Mouse (Mus musculus): Measurements from ENCODE around the gene Oosp3. TPM values are rescaled to one million over a fixed set of nuclear protein-coding genes. Genes with fewer than 3 reads are reported as not detected.

The Oosp3 gene
- total and polyA plus RNA-seq, 2 experiments from 2014 or later, result not detected

- Histone ChIP-seq H3K27ac (ENCODE audit: low read depth, low read length) (no peak overlapping the region), H3K9ac (no peak overlapping the region), H3K36me3 (ENCODE audit: insufficient read depth) (no peaks in the 10 kb centered on the region), H3K4me3 (ENCODE audit: low read depth, low read length) (no peak overlapping the region), H3K4me2 (ENCODE audit: low read depth) (no peak overlapping the region), H3K4me1 (ENCODE audit: insufficient read depth) (no peaks in the 10 kb centered on the region), H3K27me3 (ENCODE audit: insufficient read depth, low read length) (no peaks in the 10 kb centered on the region), H3K9me3 (ENCODE audit: low read length) (no peaks in the 10 kb centered on the region)
- WGBS, result 95% methylated on average over 6 of the region's 6 CpGs
- DNase-seq, result no peak
- TF ChIP-seq CTCF (IDR thresholded peaks at IDR 0.05; ENCODE audit: low read depth), result no peak
- ATAC-seq, result no peak
Measured at GRCm38 (mm10) chr19:11698342-11698741, 1.5 kb downstream of the Oosp3 start.

DNA sequence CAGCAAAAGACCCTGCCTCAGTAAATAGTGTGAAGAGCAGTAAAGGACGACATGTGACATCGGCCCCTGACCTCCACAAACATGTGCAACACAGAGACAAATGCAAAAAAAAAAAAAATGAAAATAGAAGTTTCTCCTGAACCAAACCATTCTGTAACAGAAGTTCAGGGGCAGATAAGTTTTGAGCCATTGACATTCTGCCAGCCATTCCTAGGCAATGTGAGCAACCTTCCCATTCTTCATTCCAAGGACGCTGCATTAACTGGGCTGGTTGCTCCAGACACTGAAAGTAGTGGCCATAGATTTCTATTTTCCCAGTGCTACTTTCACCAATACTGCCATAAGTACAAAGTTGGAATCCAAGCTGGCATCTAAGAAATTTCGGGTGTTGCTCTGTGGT is 15.6 kb downstream of the Oosp3 start:
- ATAC-seq, result no peak
- 90% methylated on average over 4 of the region's 4 CpGs for WGBS
- Histone ChIP-seq H3K4me1 (ENCODE audit: insufficient read depth) (no peaks in the 10 kb centered on the region), H3K4me2 (ENCODE audit: low read depth) (no peak overlapping the region), H3K36me3 (ENCODE audit: insufficient read depth) (no peaks in the 10 kb centered on the region), H3K27me3 (ENCODE audit: insufficient read depth, low read length) (no peaks in the 10 kb centered on the region), H3K4me3 (ENCODE audit: low read depth, low read length) (no peak overlapping the region), H3K27ac (ENCODE audit: low read depth, low read length) (no peak overlapping the region), H3K9me3 (ENCODE audit: low read length) (no peaks in the 10 kb centered on the region), H3K9ac (no peak overlapping the region)
- no peak for DNase-seq
- no peak for TF ChIP-seq CTCF (IDR thresholded peaks at IDR 0.05; ENCODE audit: low read depth)

DNA sequence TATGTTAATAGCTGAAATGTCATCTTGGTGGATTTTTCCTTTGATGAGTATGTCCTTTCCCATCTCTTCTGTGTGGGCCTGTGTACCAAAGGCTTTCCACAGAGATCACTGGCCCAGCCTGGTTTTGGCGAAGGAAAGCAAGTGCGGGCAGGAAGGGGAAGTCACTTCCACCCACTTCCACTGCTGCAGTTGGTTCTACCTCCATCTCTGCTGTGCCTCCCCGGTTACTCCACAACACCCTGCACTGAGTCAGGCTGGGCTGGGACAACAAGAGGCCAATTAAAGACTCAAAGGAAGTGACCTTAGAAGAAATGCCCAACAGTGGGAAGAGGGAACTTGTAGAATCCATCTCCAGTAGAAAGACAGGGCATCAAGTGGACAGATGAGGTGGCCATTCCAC is 23.2 kb downstream of the Oosp3 start:
- H3K4me3 ChIP-seq (ENCODE audit: low read depth, low read length), result no peak overlapping the region
- DNase-seq, result no peak
- no peaks in the 10 kb centered on the region for H3K9me3 ChIP-seq (ENCODE audit: low read length)
- no peak overlapping the region for H3K9ac ChIP-seq
- no peaks in the 10 kb centered on the region for H3K36me3 ChIP-seq (ENCODE audit: insufficient read depth)
- no peak overlapping the region for H3K27ac ChIP-seq (ENCODE audit: low read depth, low read length)
- ATAC-seq, result no peak
- no peaks in the 10 kb centered on the region for H3K4me1 ChIP-seq (ENCODE audit: insufficient read depth)
- H3K4me2 ChIP-seq (ENCODE audit: low read depth), result no peak overlapping the region
- H3K27me3 ChIP-seq (ENCODE audit: insufficient read depth, low read length), result no peaks in the 10 kb centered on the region
- no peak for TF ChIP-seq CTCF (IDR thresholded peaks at IDR 0.05; ENCODE audit: low read depth)
- 93% methylated on average over 3 of the region's 3 CpGs for WGBS

GRCm38 (mm10) chr19:11723870-11724269 is 27.0 kb downstream of the Oosp3 start:
- TF ChIP-seq CTCF (IDR thresholded peaks at IDR 0.05; ENCODE audit: low read depth), result no peak
- H3K4me2 ChIP-seq (ENCODE audit: low read depth), result no peak overlapping the region
- H3K9me3 ChIP-seq (ENCODE audit: low read length), result no peaks in the 10 kb centered on the region
- no peak overlapping the region for H3K9ac ChIP-seq
- no peaks in the 10 kb centered on the region for H3K27me3 ChIP-seq (ENCODE audit: insufficient read depth, low read length)
- no peak overlapping the region for H3K27ac ChIP-seq (ENCODE audit: low read depth, low read length)
- 94% methylated on average over 2 of the region's 2 CpGs for WGBS
- H3K36me3 ChIP-seq (ENCODE audit: insufficient read depth), result no peaks in the 10 kb centered on the region
- no peaks in the 10 kb centered on the region for H3K4me1 ChIP-seq (ENCODE audit: insufficient read depth)
- DNase-seq (no peak), ATAC-seq (no peak)
- H3K4me3 ChIP-seq (ENCODE audit: low read depth, low read length), result no peak overlapping the region

DNA sequence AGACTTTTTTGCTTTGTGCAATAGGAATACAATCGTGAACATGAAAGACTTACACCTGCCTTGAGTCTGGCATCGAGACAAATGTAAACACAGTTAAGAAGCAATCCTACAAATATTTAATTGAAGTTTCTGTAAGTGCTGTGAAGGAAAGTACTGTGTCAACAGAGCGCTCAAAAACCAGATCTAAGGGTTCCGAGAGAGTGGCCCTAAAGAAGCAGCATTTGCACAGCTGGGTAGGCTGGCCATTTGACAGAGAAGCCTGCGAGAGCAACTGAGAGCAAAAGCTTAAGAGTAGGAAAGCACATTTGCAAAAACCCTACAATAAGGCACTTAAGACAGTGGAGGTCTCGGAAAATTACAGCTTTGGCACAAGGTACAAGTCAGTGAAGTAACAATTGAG is 27.4 kb downstream of the Oosp3 start:
- no peak overlapping the region for H3K4me3 ChIP-seq (ENCODE audit: low read depth, low read length)
- no peak for DNase-seq
- H3K36me3 ChIP-seq (ENCODE audit: insufficient read depth), result no peaks in the 10 kb centered on the region
- H3K9ac ChIP-seq, result no peak overlapping the region
- H3K27me3 ChIP-seq (ENCODE audit: insufficient read depth, low read length), result no peaks in the 10 kb centered on the region
- H3K4me2 ChIP-seq (ENCODE audit: low read depth), result no peak overlapping the region
- TF ChIP-seq CTCF (IDR thresholded peaks at IDR 0.05; ENCODE audit: low read depth), result no peak
- 85% methylated on average over 6 of the region's 6 CpGs for WGBS
- H3K4me1 ChIP-seq (ENCODE audit: insufficient read depth), result no peaks in the 10 kb centered on the region
- H3K9me3 ChIP-seq (ENCODE audit: low read length), result no peaks in the 10 kb centered on the region
- H3K27ac ChIP-seq (ENCODE audit: low read depth, low read length), result no peak overlapping the region
- ATAC-seq, result no peak

DNA sequence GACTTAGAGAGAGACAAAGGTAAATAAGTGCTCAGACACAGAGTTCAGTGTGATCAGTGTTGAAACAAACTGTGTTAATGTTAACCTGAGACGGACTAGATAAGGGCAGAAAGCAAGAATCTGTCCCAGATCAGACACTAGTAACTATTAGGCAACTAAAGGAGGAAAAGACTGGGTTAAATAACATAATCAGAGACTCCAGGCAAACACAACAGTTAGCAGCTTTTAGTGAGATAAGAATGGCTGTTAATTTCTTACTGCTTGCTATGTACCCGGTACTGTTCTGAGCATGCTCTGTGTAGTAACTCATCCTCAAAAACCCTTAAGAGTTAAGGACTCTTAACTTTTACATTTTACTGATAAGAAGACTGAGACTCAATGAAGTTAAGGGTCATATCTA is 29.1 kb downstream of the Oosp3 start:
- ATAC-seq, result no peak
- TF ChIP-seq CTCF (IDR thresholded peaks at IDR 0.05; ENCODE audit: low read depth), result no peak
- no peak for DNase-seq
- Histone ChIP-seq H3K4me3 (ENCODE audit: low read depth, low read length) (no peak overlapping the region), H3K4me1 (ENCODE audit: insufficient read depth) (no peaks in the 10 kb centered on the region), H3K4me2 (ENCODE audit: low read depth) (no peak overlapping the region), H3K9ac (no peak overlapping the region), H3K9me3 (ENCODE audit: low read length) (no peaks in the 10 kb centered on the region), H3K36me3 (ENCODE audit: insufficient read depth) (no peaks in the 10 kb centered on the region), H3K27me3 (ENCODE audit: insufficient read depth, low read length) (no peaks in the 10 kb centered on the region), H3K27ac (ENCODE audit: low read depth, low read length) (no peak overlapping the region)
- WGBS, result 87% methylated on average over 2 of the region's 2 CpGs

DNA sequence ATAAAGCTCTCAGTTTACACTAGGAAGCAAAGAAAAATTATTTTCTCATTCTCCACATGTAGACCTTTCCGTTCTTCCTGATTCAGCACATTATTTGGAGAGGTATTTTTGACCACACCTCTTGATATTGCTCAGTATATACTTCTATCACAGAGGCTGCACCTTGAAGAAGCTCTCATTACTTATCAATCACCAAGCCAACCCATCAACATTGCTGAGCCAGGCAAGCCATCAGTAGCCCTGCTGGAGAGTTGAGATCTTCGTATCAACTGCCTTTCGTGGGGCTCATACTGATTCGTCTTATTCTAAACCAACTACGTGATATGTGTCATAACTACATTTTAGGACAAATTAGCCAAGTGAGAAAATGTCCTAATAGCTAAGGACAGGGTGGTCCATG is 30.4 kb downstream of the Oosp3 start:
- H3K27me3 ChIP-seq (ENCODE audit: insufficient read depth, low read length), result no peaks in the 10 kb centered on the region
- no peak overlapping the region for H3K9ac ChIP-seq
- no peak for ATAC-seq
- 92% methylated on average over 5 of the region's 5 CpGs for WGBS
- H3K4me3 ChIP-seq (ENCODE audit: low read depth, low read length), result no peak overlapping the region
- DNase-seq, result no peak
- no peak overlapping the region for H3K27ac ChIP-seq (ENCODE audit: low read depth, low read length)
- H3K9me3 ChIP-seq (ENCODE audit: low read length), result no peaks in the 10 kb centered on the region
- no peak for TF ChIP-seq CTCF (IDR thresholded peaks at IDR 0.05; ENCODE audit: low read depth)
- H3K4me2 ChIP-seq (ENCODE audit: low read depth), result no peak overlapping the region
- H3K36me3 ChIP-seq (ENCODE audit: insufficient read depth), result no peaks in the 10 kb centered on the region
- no peaks in the 10 kb centered on the region for H3K4me1 ChIP-seq (ENCODE audit: insufficient read depth)

- 80% methylated on average over 1 of the region's 1 CpGs for WGBS
Measured at GRCm38 (mm10) chr19:11730278-11730677, 33.4 kb downstream of the Oosp3 start.

More at GRCm38 (mm10) chr19:11730278-11730677, 33.4 kb downstream of the Oosp3 start:
- ATAC-seq (no peak), DNase-seq (no peak)
- Histone ChIP-seq H3K27me3 (ENCODE audit: insufficient read depth, low read length) (no peaks in the 10 kb centered on the region), H3K36me3 (ENCODE audit: insufficient read depth) (no peaks in the 10 kb centered on the region), H3K4me3 (ENCODE audit: low read depth, low read length) (no peak overlapping the region), H3K4me2 (ENCODE audit: low read depth) (no peak overlapping the region), H3K4me1 (ENCODE audit: insufficient read depth) (no peaks in the 10 kb centered on the region), H3K9ac (no peak overlapping the region), H3K27ac (ENCODE audit: low read depth, low read length) (no peak overlapping the region), H3K9me3 (ENCODE audit: low read length) (no peaks in the 10 kb centered on the region)
- TF ChIP-seq CTCF (IDR thresholded peaks at IDR 0.05; ENCODE audit: low read depth), result no peak

Measured in forebrain, postnatal 0 days (tissue).